Mouse (Mus musculus) G1E-ER4 (cell line): ENCODE data around the gene Igfn1. TPM values are rescaled to one million over a fixed set of nuclear protein-coding genes. Genes with fewer than 3 reads are reported as not detected.

Experiments
- GATA1 ChIP-seq: IDR thresholded peaks from one replicate; pipeline ENCODE4 v1.8.0; 2012; ENCODE audit warnings: low read length, inconsistent platforms
- polyA plus RNA-seq: library from polyadenylated mRNA; stranded (reverse); fragments of >175 nt; gene quantifications from 2 replicates; pipeline ENCODE4 v1.2.3, GENCODE M21; 2012

Igfn1 gene
- polyA plus RNA-seq = not detected in 2 replicates

DNA sequence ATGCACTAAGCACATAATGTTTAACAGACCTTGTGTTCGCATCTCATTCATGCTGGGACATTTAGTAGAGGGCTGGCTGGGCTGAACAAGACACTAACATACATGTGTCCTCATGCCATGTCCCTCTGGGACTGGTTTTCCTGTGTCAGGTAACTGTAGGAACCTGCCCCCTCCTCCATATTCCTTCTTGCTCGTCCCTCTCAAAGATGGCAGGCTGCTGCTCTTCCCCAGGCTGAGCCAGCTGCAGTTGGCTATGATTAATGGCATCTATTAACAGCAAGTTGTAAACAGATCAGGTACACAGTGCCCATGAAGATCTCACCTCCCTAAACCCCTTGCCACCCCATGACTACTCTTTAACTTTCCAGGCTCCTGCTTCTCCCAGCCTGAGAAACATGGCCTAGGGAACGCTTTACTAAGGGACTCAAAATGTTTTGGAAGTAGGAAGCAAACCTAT lies at the start of gene Igfn1:
TSS of gene Igfn1 (minus strand) at position 51 of the 457 bp plus-strand sequence.
- TF ChIP-seq GATA1 = no peak

DNA sequence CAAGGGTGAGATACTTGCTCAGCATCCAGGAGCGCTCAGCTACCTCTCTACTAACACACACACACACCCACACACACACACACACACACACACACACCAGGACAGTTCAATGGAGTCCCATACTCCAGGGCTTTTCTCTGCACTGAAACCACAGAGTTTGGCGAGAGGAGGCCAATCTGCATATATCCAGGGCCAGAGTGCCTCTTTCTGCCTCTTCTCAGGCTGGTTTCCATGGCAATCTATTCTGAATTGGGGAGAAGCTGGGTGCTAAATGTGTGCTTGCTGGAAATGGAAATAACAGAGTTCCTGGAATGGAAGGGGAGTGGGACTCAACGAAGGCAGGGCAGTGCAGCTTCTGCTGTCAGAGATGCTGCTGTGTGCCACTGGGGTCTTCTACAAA lies 49.6 kb upstream of the Igfn1 start:
- TF ChIP-seq GATA1 = no peak

DNA sequence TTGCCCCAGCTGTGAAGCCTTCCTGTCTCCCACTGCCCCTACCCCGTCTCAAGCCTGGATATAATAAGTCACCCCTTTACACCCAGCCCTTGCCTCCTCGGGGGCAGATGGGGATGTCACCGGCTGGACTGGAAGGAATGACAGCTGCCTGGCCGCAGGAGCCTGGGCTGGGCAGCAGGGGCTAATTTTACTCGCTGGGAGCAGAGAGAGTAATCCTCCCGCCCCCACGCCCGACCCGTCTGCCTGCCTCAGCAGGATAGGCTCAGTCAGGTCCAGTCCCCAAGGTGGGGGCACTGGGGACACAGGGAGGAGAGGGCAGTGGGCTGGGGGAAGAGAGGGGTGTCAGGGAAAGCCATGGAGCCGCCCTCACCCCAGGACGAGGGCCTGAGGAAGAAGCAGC lies 46.4 kb upstream of the Igfn1 start, which contains the start of gene Cacna1s:
TSS of gene Cacna1s (plus strand) at position 204 of the 400 bp plus-strand sequence.
- no peak for TF ChIP-seq GATA1

DNA sequence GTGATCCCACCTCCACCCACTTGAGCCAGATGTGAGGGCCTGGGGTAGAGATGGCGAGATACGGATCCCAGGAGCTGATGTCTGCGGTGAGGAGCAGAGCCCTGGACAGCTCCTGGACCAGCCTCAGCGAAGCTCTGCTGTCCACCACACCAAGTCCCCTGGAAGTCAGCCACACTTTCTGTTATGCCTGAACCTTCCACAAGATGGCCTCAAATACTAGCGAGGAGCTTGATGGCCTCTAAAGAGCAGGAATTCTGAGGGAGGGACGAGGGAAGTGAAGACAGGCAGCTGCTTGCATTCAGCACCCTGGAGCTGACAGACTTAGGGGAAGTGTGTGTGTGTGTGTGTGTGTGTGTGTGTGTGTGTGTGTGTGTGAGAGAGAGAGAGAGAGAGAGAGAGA lies 45.3 kb upstream of the Igfn1 start:
- no peak for TF ChIP-seq GATA1

DNA sequence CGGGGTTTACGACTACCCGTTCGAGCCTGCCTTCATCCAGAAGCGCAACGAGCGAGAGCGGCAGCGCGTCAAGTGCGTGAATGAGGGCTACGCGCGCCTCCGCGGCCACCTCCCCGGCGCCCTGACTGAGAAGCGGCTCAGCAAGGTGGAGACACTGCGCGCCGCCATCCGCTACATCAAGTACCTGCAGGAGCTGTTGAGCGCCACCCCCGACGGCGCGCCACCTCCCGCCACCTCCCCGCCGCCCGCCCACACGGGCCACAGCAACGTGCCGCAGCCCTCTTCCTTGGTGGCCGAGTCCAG lies 44.8 kb upstream of the Igfn1 start:
- TF ChIP-seq GATA1 = no peak

DNA sequence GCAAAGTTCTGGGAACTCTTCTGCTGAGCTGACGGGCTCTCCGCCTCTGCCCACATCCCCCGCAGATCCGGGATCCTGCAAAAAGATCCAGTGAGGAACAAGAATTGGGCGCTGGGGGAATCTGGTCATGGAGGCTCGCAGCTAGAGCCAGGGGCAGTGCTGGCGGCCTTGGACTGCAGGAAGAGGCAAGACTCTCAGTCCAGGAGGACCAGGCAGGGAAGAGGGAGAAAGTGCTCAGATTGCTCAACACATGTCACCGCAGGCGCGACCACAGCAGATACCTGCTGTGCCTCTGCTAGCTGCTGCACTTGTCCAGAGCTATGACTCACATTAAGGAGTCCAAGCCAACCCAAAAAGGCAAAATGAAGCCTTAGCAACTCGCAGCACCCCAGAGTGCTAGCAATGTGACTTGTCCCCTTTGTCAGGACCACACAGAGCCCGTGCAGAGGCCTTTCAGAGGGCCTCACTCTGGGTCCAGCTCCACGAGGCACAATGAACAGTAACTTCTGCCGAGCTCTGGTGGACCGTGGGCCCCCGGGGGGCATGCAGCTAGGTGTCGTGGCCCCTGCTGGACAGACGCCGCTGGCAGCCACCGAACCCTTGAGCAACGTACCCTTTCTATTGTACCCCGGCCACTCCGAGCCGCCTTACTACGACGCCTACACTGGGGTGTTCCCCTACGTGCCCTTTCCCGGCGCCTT lies 44.3 kb upstream of the Igfn1 start, which contains the start of gene Ascl5:
TSS of gene Ascl5 (plus strand) at position 493 of the 701 bp plus-strand sequence.
- TF ChIP-seq GATA1 = no peak

DNA sequence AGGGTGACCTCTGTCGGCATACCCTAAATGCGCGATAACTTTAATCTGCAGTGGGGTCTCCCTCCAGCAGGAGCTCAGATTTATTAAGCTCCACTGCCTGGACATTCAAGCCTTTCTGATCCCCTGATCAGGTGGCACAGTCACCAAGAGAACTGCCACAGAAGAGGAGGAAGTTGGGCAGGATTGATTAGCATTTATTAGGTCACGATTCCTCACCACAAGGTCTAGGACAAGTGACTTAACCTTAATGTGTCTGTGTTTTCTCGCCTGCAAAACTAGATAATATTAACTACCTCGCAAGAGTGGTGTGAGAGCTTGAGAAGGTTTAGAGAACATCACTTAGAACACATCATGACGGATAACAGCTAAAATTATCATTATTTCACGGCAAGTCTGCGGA lies 41.8 kb upstream of the Igfn1 start:
- peak; percentile 86 for TF ChIP-seq GATA1

DNA sequence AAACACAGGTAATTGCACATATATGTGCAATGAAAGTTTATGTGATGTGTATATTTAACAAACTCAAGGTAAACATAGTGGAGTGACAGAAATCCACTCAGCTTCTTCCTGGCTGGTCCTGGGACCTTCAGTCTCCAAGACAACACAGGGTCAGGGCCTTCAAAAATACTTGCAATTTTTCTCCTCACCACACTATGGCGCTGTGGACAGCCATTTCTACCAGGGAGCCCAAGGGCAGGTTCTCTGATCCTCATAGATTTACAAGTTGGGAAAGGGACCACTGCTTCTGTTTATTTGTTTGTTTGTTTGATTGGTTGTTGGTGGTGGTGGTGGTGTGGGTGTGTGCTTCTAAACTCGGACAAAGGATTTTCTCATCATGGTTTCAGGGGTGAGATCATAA lies 41.3 kb upstream of the Igfn1 start:
- no peak for TF ChIP-seq GATA1

DNA sequence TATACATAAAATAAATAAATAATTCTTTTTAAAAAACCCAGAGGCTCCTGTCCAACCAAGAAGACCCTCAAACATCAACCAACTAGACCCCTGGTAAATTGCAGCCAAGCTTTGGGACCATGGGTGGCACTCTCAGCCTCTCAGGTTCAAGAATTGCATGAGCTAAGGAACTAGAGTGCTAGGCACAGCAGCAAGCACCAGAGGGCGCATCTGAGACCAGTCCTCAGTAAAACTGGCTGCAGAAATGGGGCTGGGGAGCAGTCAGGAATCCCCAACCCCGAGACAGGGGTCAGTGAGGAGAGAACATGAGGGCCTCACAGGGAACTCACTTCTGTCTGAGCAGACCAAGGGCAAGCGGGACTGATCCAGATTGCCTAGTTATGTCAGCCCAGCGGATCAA lies 39.6 kb upstream of the Igfn1 start:
- no peak for TF ChIP-seq GATA1

DNA sequence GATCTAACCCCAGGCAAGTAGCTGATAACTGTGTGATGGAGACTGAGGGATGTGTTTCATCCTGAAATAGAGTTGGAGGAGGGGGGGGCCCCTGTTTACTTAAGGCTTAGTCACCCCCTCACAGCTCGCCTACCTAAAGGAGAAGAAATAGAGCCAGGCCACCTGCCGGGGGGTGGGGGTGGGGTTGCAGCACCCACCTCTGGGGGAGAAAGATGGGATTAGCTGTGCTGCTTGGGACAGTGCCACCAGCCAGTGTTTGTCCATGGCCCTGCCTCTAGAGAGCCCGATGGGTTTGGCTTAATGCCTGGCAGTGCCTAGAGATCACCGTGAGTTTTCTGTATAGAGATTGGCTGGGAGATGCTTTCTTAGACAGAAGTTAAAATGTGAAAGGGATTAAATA lies 34.7 kb upstream of the Igfn1 start:
- no peak for TF ChIP-seq GATA1

DNA sequence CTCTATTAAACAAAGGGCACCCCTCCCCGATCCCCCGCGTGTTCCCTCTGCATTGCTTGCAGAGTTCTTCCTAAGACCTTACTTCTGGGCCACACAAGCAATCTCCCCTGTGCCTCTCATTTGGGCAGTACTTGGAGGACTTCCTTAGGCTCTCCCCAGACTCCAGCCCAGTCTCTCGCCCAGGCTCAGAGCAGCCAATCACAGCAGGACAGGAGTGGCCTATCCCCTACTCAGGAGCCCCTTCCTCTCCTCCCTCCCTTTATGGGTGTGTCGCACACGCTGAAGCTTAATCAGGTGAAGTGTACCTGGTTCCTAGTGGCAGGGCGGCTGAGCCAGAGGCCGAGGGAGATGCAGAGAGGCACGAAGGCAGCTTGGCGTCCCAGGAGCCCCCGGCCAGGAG lies 34.3 kb upstream of the Igfn1 start:
- TF ChIP-seq GATA1 = no peak

DNA sequence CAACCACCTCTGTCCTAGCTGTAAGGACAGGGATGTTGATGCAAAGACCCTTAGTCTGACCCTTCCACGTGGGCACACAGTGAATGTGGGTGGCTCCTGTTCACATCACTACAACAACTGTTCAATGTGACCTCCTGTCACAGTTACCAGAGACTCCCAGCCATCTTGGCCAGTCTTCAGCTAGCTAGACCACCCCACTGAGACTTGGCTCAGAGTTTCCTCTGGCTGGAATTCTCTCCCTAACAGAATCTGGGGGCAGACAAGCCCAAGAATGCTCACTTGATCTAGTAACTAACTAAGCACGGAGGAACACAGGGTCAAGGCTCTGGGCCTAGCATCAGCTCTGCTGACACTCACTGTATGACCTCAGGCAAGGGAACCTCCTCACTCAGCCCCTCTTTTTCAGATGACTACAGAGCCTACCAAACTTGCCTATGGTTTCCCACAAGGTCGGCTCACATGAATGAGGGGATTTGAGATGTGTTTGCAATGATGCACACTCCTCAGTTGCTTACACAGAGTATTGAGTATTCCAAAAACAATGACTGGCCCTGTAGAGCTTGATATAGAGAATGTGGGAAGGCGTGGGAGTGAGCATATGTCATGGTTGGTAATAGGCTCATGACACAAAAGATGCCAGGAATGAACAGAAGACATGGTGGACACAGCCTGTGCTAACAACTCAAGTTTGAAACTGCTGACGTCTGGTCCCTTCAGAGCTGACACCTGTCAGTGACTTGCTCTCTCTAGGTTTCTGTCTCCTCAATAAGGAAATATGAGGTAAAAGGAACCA lies 32.8 kb upstream of the Igfn1 start:
- TF ChIP-seq GATA1 = no peak

DNA sequence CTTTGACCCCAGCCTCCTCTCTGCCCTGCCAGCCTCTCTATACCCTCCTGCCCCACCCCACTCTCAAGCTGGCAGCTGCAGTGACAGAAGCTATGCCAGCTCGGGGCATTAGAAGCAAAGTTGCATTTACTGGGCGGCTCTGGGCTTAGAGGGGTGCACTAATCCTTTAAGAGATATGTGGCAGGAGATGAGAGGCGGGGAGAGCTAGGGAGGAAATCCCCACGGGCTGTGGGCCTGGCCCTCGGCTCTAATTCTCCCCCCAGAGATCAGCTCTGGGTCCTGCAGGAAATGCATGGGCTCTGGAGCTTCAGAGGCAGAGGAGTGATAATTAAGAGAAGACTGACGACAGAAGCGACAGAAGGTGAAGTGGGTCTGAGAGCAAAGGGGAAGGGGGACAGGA lies 26.8 kb upstream of the Igfn1 start:
- TF ChIP-seq GATA1 = no peak

DNA sequence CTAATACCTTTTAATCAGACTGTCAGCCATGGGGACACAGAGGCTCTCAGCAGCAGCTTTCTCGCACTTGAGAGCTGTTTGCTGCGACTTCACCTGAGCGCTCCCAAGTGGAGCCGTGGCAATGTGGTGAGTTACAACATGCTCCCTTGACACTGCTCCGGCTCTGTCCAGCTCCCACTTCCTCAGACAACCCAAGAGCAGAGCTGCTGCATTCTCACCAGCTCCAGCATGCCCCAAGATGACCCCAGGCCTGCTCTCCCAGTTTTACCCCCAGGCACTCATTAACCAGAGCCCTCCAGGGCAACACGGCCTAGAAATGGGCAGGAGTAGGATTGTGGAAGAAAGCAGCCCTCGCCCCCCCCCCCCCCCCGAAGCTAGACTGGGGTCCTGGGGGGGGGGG lies 25.6 kb upstream of the Igfn1 start:
- TF ChIP-seq GATA1 = no peak

DNA sequence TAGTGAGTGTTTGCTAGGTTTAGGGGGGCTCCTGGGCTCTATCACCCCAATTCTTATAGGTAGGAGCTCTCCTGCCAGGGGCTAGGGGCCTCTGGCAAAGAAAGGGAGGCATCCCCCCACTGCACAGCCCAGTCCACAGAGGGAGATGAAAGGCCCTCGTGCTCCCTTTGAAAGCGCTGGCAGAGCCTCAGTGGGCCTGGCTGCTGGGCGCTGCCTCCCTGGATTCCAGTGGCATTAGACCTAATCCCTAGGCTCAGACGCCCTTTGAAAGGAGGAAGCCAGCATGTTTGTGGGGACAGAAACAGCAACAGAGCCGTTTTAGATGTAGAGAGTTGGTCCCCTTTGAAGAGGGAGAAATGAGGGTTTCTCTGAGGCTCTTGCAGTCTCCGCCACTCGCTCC lies 24.1 kb upstream of the Igfn1 start:
- no peak for TF ChIP-seq GATA1

DNA sequence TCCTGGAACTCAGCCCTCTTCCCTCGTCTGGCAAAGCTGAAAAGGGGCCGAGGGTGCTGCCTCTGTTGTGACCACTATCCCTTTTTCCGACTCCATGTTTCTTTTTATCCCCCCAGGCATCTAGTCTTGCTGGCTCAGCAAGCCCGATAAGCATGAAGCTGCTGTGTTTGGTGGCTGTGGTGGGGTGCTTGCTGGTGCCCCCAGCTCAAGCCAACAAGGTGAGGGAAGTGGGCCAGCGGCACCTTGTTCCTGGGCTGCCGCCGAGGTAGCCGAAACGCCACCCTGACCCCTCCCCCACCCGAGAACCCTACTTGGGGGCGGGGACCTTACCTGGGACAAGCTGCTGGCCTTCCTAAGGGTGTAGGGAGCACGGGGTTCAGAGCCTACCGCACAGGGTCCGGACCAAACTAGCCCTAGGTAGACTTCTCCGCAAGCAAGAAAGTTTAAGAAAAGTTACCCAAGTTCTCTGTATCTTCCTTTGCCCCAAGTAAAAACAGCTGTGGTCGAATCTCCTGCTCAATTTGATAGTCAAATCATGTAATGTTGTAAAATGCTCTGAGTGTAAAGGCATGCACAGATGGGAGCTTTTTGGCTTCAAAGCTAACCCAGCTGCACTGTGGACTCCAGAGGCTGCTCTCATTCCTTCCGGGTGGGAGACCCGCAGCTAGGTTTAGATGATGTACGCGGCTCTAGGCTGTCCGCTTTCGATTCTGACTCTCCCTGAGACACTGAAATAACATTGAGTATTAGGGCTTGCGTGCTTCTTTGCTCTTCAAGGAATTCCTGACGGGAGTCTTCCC lies 12.4 kb upstream of the Igfn1 start:
- TF ChIP-seq GATA1 = no peak
